ENCODE assay signal across 1 mouse cellular context in genomic region chr7:144918823-144919222, GRCm38 (mm10).
TF ChIP-seq lines count a peak whose summit lies in the region.

No protein-coding gene starts in this region.

TF ChIP-seq in MEL, 35 proteins besides CTCF, POLR2A, EP300 and RAD21:
- 0 out of 2 replicates have a peak, but pooled peaks have one; percentile 18 for TF ChIP-seq SMC3 (IDR thresholded peaks at IDR 0.05; ENCODE audit: low read depth, low read length)
- TF ChIP-seq UBTF (IDR thresholded peaks at IDR 0.05; ENCODE audit: borderline replicate concordance, insufficient read depth, low read depth, low read length) = no peak
